Mouse (Mus musculus) liver, adult 2 months (tissue): ENCODE measurements at regions not wholly inside any gene's neighbourhood (a gene's known extent, or its start where the extent isn't known, plus 50 kb on each side); places are given as distances from the start of the nearest gene placed in this dataset.

Source experiments
- CTCF ChIP-seq: fragments of 200-500 bp; IDR thresholded peaks from 2 replicates; pipeline ENCODE4 v1.5.1; 2011; ENCODE audit warnings: low read depth, low read length, control low read depth
- POLR2A ChIP-seq: fragments of 200-500 bp; IDR thresholded peaks from 2 replicates; pipeline ENCODE4 v1.6.1; 2011; ENCODE audit warnings: low read length, control low read depth; ENCODE audit not compliant: insufficient read depth; ENCODE audit errors: extremely low read depth

- TF ChIP-seq CTCF: no peak
- TF ChIP-seq POLR2A: no peak
These were observed 127.0 kb downstream of the Lurap1l start for GRCm38 (mm10) chr4:81037336-81037902.
